Mouse (Mus musculus) liver, postnatal 0 days (tissue): ENCODE measurements around the gene Tff3. TPM values are rescaled to one million over a fixed set of nuclear protein-coding genes. Genes with fewer than 3 reads are reported as not detected.

Experiments used
- ATAC-seq: fragments of 200-750 bp; cut with Nextera tagmentation; 2 replicates; pipeline ENCODE4 v1.8.0; 2017; ENCODE audit warnings: mild to moderate bottlenecking, moderate library complexity
- DNase-seq: peaks from one replicate; pipeline ENCODE4 v3.0.0-alpha.2; 2016
- H3K27ac ChIP-seq: fragments of 300-500 bp; sonication (generic); 2 replicates; pipeline ENCODE4 v1.5.1; 2014; ENCODE audit warnings: antibody characterized with exemption, moderate library complexity, mild to moderate bottlenecking, low read depth
- H3K27me3 ChIP-seq: fragments of 300-500 bp; sonication (generic); 2 replicates; pipeline ENCODE4 v1.6.1; 2014; ENCODE audit warnings: low read length, control low read depth, mixed read lengths; ENCODE audit not compliant: insufficient read depth
- H3K36me3 ChIP-seq: fragments of 300-500 bp; sonication (generic); replicated peaks from 2 replicates; pipeline ENCODE4 v1.6.1; 2014; ENCODE audit warnings: mild to moderate bottlenecking, control low read depth, low read length, moderate library complexity, mixed read lengths; ENCODE audit not compliant: insufficient read depth
- H3K4me1 ChIP-seq: fragments of 300-500 bp; sonication (generic); 2 replicates; pipeline ENCODE4 v1.6.1; 2014; ENCODE audit warnings: antibody characterized with exemption, mild to moderate bottlenecking, control low read depth; ENCODE audit not compliant: insufficient read depth
- H3K4me2 ChIP-seq: fragments of 300-500 bp; sonication (generic); 2 replicates; pipeline ENCODE4 v1.6.1; 2014; ENCODE audit warnings: low read depth, mild to moderate bottlenecking, low read length, moderate library complexity, mixed read lengths
- H3K4me3 ChIP-seq: fragments of 300-500 bp; sonication (generic); 2 replicates; pipeline ENCODE4 v1.5.1; 2014; ENCODE audit warnings: low read depth, low read length
- H3K9ac ChIP-seq: fragments of 300-500 bp; sonication (generic); replicated peaks from 2 replicates; pipeline ENCODE4 v1.6.1; 2014; ENCODE audit warnings: mild to moderate bottlenecking, moderate library complexity
- H3K9me3 ChIP-seq: fragments of 300-500 bp; sonication (generic); 2 replicates; pipeline ENCODE4 v1.6.1; 2016; ENCODE audit warnings: mild to moderate bottlenecking, control low read depth, low read length, mixed read lengths
- CTCF ChIP-seq: sonication (generic); IDR thresholded peaks from 2 replicates; pipeline ENCODE4 v1.5.1; 2016; ENCODE audit warnings: antibody characterized with exemption, low read depth
- EP300 ChIP-seq: IDR thresholded peaks from 2 replicates; pipeline ENCODE4 v1.6.1; 2016; ENCODE audit warnings: antibody characterized with exemption, low read depth, mild to moderate bottlenecking
- WGBS: fragments of 180-500 bp; shearing (Covaris S2); extraction: QIAGEN DNeasy Blood & Tissue Kit; methylation state at CpG from one replicate; pipeline ENCODE4 v1.1.7; 2014; ENCODE audit not compliant: insufficient replicate concordance; 5-methylcytosine and 5-hydroxymethylcytosine counted together
- polyA plus RNA-seq: library from polyadenylated mRNA; unstranded; fragments of >200 nt; fragmentation: Nextera tagmentation; extraction: Ambion mirVana; gene quantifications from 2 replicates; pipeline ENCODE4 v1.2.1, GENCODE M21; 2015

Tff3 gene
- polyA plus RNA-seq, 1 experiment from 2014 or later = 1,034 TPM

DNA sequence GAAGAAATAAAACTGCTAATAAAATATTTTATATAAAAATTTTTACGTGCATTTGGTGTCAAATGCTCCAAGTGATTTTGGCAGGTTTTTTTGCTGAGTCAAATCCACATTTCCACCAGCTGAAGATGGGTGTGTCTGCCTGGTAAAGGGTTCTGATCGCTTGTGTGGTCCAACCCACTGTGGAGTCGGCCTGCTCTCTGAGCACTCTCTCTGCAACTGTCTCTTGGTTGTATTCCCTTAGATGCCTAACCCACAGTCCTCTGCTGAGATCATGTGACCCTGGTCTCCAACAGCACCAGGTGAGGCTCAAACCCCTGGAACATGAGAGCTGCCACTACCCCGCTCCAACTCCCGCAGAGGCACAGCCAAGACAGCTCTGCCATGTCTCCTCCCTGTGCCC lies 11.5 kb downstream of the Tff3 start:
- Histone ChIP-seq H3K36me3 (peaks cover 19% of the 10 kb centered on the region), H3K4me3 (no peak overlapping the region), H3K4me2 (no peak overlapping the region), H3K27ac (no peak overlapping the region), H3K27me3 (no peaks in the 10 kb centered on the region), H3K9ac (no peak overlapping the region), H3K4me1 (no peaks in the 10 kb centered on the region), H3K9me3 (no peaks in the 10 kb centered on the region)
- ATAC-seq (no peak), DNase-seq (no peak)
- 82% methylated on average over 5 of the region's 5 CpGs for WGBS
- no peak for TF ChIP-seq EP300
- TF ChIP-seq CTCF = no peak

DNA sequence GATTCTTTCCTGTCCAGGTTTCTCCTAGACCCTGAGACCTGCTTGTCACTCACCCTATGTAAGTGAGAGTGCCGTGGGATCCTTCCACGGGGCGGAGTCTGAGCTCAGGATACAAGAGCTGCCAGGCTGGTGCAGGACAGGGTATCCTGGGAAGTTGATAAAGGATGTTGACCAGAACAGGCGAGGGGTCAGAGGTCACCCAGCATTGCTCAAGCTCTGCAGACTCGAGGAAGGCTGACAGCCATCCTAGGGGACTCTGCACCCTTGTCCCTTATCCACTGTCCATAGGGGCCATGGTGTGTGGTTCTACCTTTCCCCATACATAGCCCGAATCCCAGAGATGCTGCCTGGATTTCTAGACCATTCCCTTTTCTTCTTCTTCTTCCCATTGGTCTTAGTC lies 13.4 kb downstream of the Tff3 start:
- Histone ChIP-seq H3K27me3 (no peaks in the 10 kb centered on the region), H3K36me3 (peaks cover 31% of the 10 kb centered on the region), H3K9me3 (no peaks in the 10 kb centered on the region), H3K27ac (no peak overlapping the region), H3K4me1 (no peaks in the 10 kb centered on the region), H3K9ac (no peak overlapping the region), H3K4me3 (no peak overlapping the region), H3K4me2 (no peak overlapping the region)
- WGBS = 50% methylated on average over 6 of the region's 6 CpGs
- peak; percentile 37 for DNase-seq
- ATAC-seq = no peak
- TF ChIP-seq EP300 (no peak), CTCF (no peak)

DNA sequence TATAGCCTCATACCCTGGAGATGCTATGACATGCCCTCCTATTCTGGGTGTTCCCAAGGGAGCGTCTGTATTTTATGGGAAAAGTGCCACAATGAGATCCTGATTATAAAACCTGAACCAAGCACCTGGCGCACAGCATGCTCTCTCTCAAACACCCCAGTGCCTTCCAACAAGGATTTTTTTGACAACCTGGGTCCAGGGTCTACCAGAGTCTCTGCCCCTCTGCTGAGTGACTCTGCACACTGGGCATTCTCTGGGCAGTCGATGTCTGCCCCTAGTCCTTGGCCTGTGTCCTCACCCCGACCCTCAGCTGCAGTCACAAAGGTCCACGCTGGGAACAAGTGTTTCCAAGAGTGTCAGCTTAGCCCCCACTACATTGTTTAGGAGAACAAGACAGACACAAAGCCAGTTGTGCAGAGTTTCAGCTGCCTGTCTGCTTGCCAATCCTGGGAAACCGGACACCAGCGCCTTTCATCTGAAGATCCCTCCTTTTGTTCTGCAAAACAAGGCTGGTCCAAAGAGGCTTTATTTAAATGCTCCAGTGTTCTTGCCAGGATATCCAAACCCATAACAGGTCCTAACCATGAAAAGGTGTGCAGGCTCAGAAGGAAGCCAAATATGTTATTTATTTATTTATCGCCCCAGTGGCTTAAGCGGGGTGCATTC lies 16.1 kb downstream of the Tff3 start:
- H3K27me3 ChIP-seq = no peaks in the 10 kb centered on the region
- no peak for TF ChIP-seq CTCF
- TF ChIP-seq EP300 = no peak
- H3K9ac ChIP-seq = no peak overlapping the region
- no peak overlapping the region for H3K4me2 ChIP-seq
- H3K4me1 ChIP-seq = no peaks in the 10 kb centered on the region
- no peak for ATAC-seq
- peaks cover 40% of the 10 kb centered on the region for H3K36me3 ChIP-seq
- no peaks in the 10 kb centered on the region for H3K9me3 ChIP-seq
- no peak overlapping the region for H3K27ac ChIP-seq
- no peak overlapping the region for H3K4me3 ChIP-seq
- no peak for DNase-seq
- WGBS = 78% methylated on average over 9 of the region's 9 CpGs

DNA sequence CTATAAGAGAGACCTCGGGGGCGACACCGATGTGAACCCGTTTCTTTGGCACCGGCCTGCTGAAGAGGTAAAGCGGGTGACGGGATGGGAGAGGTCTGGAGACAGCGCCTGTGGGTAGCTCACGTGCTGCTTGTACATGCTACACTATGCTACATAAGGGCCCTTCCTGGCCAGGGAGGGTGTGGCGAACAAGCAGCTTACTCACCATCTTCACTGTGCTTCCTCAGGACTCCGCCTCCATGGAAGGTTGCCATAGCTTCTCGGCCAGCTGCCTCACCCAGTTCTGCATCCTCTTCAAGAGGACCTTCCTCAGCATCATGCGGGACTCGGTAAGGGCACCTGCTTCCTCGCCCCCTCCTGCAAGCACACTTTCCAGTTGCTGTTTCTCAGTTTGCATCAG lies 21.1 kb downstream of the Tff3 start:
- no peak for DNase-seq
- Histone ChIP-seq H3K9ac (no peak overlapping the region), H3K9me3 (no peaks in the 10 kb centered on the region), H3K27ac (no peak overlapping the region), H3K36me3 (peaks cover 30% of the 10 kb centered on the region), H3K4me2 (no peak overlapping the region), H3K4me3 (no peak overlapping the region), H3K27me3 (no peaks in the 10 kb centered on the region), H3K4me1 (peaks cover 9% of the 10 kb centered on the region)
- ATAC-seq = no peak
- 86% methylated on average over 15 of the region's 15 CpGs for WGBS
- no peak for TF ChIP-seq EP300
- no peak for TF ChIP-seq CTCF

DNA sequence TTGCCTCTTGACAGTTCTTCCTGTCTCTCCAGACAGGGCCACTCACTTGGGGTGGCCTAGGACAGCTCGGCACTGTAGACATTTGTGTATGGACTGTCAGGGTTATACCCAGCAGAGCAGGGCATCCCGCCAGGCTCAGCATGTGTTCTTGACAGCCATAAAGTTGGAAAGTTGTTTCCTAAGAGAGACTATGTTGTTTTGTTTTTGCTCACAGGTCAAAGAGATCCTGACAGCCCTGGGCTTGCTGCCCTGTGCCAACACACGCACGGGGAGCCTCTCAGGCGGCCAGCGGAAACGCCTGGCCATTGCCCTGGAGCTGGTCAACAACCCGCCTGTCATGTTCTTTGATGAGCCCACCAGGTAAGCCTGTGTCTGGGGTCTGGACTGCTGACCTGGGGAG lies 25.6 kb downstream of the Tff3 start:
- H3K27ac ChIP-seq = no peak overlapping the region
- WGBS = 81% methylated on average over 8 of the region's 8 CpGs
- no peak for DNase-seq
- H3K4me2 ChIP-seq = no peak overlapping the region
- peaks cover 12% of the 10 kb centered on the region for H3K4me1 ChIP-seq
- TF ChIP-seq EP300 (no peak), CTCF (no peak)
- H3K36me3 ChIP-seq = peaks cover 20% of the 10 kb centered on the region
- H3K9me3 ChIP-seq = no peaks in the 10 kb centered on the region
- H3K4me3 ChIP-seq = no peak overlapping the region
- ATAC-seq = peak; percentile 59
- H3K27me3 ChIP-seq = no peaks in the 10 kb centered on the region
- H3K9ac ChIP-seq = no peak overlapping the region

DNA sequence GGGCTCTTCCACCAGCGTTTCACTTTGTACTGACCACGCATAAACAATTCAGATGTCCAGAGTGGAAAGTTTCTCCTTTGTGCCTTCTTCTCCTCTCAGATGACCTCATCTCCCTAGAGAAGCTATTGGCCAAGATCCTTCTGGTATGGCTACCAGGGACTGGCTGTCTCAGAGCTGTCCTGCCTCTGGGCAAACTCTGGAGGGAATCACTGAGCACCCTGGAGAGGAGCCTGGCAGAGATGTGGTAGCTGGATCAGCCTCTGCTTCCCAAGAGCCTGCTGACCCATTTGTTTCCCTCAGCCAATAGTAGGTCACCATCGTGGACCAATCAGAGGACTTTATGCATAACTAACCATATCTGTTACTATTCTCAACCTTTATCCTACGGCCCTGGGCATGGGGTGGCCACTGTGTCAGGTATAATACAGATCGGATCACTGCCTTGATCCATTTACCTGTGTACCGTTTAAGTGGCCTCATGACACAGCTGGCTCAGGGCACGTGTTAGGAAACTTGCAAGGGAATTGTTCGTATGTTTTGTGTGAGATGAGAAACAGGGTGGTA lies 26.4 kb downstream of the Tff3 start:
- Histone ChIP-seq H3K4me1 (peaks cover 15% of the 10 kb centered on the region), H3K36me3 (peaks cover 16% of the 10 kb centered on the region), H3K4me2 (no peak overlapping the region), H3K9ac (no peak overlapping the region), H3K9me3 (no peaks in the 10 kb centered on the region), H3K4me3 (no peak overlapping the region), H3K27ac (no peak overlapping the region), H3K27me3 (no peaks in the 10 kb centered on the region)
- no peak for DNase-seq
- ATAC-seq = no peak
- TF ChIP-seq CTCF (no peak), EP300 (no peak)
- WGBS = 82% methylated on average over 8 of the region's 8 CpGs

DNA sequence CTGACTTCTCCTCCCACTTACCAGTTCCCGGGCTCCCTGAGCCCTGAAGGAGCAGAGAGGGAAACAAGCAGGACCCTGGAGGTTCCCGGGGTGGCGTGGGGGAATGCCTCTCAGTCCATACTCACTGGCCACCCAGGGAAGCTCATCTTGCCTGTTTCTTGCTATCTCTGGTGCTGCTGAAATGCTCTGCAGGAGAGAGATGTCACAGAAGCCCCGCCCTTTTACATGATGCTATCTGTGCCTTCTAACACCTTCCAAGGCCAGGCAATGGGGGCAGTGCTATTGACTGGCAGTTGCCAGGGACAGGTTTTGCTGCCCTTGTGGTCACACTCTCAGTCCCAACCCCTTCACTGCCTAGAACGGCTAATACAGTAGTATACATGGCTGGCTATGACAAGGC lies 30.7 kb downstream of the Tff3 start:
- 74% methylated on average over 5 of the region's 5 CpGs for WGBS

More for the DNA sequence above, 30.7 kb downstream of the Tff3 start:
- H3K9ac ChIP-seq = no peak overlapping the region
- TF ChIP-seq CTCF = no peak
- TF ChIP-seq EP300 = no peak
- peaks cover 6% of the 10 kb centered on the region for H3K4me1 ChIP-seq
- DNase-seq = no peak
- H3K36me3 ChIP-seq = peaks cover 31% of the 10 kb centered on the region
- ATAC-seq = no peak
- H3K9me3 ChIP-seq = no peaks in the 10 kb centered on the region
- no peak overlapping the region for H3K4me3 ChIP-seq
- H3K27ac ChIP-seq = no peak overlapping the region
- H3K27me3 ChIP-seq = no peaks in the 10 kb centered on the region
- 0 out of 2 replicates have a peak overlapping the region, but pooled peaks have one; percentile 13 for H3K4me2 ChIP-seq
